Mouse (Mus musculus) embryonic facial prominence, embryonic 14.5 days (tissue): ENCODE measurements around the gene Zfp62. TPM values are rescaled to one million over a fixed set of nuclear protein-coding genes. Genes with fewer than 3 reads are reported as not detected.

Experiments
- ATAC-seq: fragments of 200-750 bp; cut with Nextera tagmentation; 2 replicates; pipeline ENCODE4 v1.8.0; 2017; ENCODE audit warnings: low read depth, moderate number of reproducible peaks, moderate TSS enrichment
- DNase-seq: peaks from one replicate; pipeline ENCODE4 v3.0.0-alpha.2; 2015; ENCODE audit warnings: low spot score
- H3K27ac ChIP-seq: fragments of 300-500 bp; sonication (generic); replicated peaks from 2 replicates; pipeline ENCODE4 v1.5.1; 2014; ENCODE audit warnings: low read depth, mild to moderate bottlenecking, low read length, moderate library complexity
- H3K27me3 ChIP-seq: fragments of 300-500 bp; sonication (generic); replicated peaks from 2 replicates; pipeline ENCODE4 v1.6.1; 2014; ENCODE audit warnings: low read length; ENCODE audit not compliant: control insufficient read depth, insufficient read depth
- H3K36me3 ChIP-seq: fragments of 300-500 bp; sonication (generic); 2 replicates; pipeline ENCODE4 v1.6.1; 2014; ENCODE audit warnings: low read length, mixed read lengths; ENCODE audit not compliant: control insufficient read depth, insufficient read depth
- H3K4me1 ChIP-seq: fragments of 300-500 bp; sonication (generic); 2 replicates; pipeline ENCODE4 v1.6.1; 2014; ENCODE audit warnings: antibody characterized with exemption, low read length; ENCODE audit not compliant: control insufficient read depth, insufficient read depth
- H3K4me2 ChIP-seq: fragments of 300-500 bp; sonication (generic); 2 replicates; pipeline ENCODE4 v1.6.1; 2014; ENCODE audit warnings: low read depth, mild to moderate bottlenecking, low read length, moderate library complexity, mixed read lengths
- H3K4me3 ChIP-seq: fragments of 300-500 bp; sonication (generic); 2 replicates; pipeline ENCODE4 v1.5.1; 2014; ENCODE audit warnings: low read depth, mild to moderate bottlenecking, low read length
- H3K9ac ChIP-seq: fragments of 300-500 bp; sonication (generic); 2 replicates; pipeline ENCODE4 v1.6.1; 2014; ENCODE audit warnings: low read depth, mild to moderate bottlenecking, low read length, moderate library complexity, mixed read lengths
- H3K9me3 ChIP-seq: fragments of 300-500 bp; sonication (generic); 2 replicates; pipeline ENCODE4 v1.6.1; 2016; ENCODE audit warnings: low read length; ENCODE audit not compliant: control insufficient read depth
- WGBS: fragments of 180-500 bp; shearing (Covaris S2); extraction: QIAGEN DNeasy Blood & Tissue Kit; methylation state at CpG from one replicate; pipeline ENCODE4 v1.1.7; 2014; 5-methylcytosine and 5-hydroxymethylcytosine counted together
- polyA plus RNA-seq: library from polyadenylated mRNA; unstranded; fragments of >200 nt; fragmentation: Nextera tagmentation; extraction: Ambion mirVana; gene quantifications from 2 replicates; pipeline ENCODE4 v1.2.1, GENCODE M21; 2014

Gene Zfp62
- polyA plus RNA-seq, 1 experiment from 2014 or later = 40.4 TPM

DNA sequence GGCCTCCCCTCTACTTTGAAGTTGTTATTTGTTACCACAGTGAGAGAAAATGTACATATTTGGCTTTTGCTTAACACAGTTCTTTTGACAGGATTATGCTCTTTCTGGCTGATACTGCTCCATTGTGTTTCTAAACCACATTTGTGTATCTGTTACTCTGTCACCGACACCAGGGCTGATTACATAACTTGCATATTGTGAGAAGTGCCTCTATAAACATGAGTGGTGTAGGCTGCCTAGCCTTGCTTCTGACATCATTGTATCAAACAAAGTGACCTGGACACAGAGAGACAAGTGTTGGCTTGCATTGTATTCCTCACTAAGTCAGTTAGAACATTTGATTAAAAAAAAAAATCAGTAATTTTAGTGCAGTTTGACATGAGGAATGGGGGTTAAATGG, 56.7 kb downstream of the Zfp62 start:
- H3K9ac ChIP-seq = no peak overlapping the region
- H3K4me3 ChIP-seq = no peak overlapping the region
- no peaks in the 10 kb centered on the region for H3K9me3 ChIP-seq
- no peak overlapping the region for H3K27ac ChIP-seq
- H3K4me2 ChIP-seq = no peak overlapping the region
- 85% methylated on average over 1 of the region's 1 CpGs for WGBS
- no peak for DNase-seq
- H3K4me1 ChIP-seq = no peaks in the 10 kb centered on the region
- peaks cover 55% of the 10 kb centered on the region for H3K36me3 ChIP-seq
- no peak for ATAC-seq
- no peaks in the 10 kb centered on the region for H3K27me3 ChIP-seq

GRCm38 (mm10) chr11:49260598-49261312, 57.7 kb downstream of the Zfp62 start:
- no peak for ATAC-seq
- 92% methylated on average over 19 of the region's 21 CpGs for WGBS
- Histone ChIP-seq H3K9ac (no peak overlapping the region), H3K4me3 (no peak overlapping the region), H3K36me3 (peaks cover 46% of the 10 kb centered on the region), H3K4me1 (no peaks in the 10 kb centered on the region), H3K4me2 (no peak overlapping the region), H3K9me3 (no peaks in the 10 kb centered on the region), H3K27ac (no peak overlapping the region), H3K27me3 (no peaks in the 10 kb centered on the region)
- DNase-seq = no peak

DNA sequence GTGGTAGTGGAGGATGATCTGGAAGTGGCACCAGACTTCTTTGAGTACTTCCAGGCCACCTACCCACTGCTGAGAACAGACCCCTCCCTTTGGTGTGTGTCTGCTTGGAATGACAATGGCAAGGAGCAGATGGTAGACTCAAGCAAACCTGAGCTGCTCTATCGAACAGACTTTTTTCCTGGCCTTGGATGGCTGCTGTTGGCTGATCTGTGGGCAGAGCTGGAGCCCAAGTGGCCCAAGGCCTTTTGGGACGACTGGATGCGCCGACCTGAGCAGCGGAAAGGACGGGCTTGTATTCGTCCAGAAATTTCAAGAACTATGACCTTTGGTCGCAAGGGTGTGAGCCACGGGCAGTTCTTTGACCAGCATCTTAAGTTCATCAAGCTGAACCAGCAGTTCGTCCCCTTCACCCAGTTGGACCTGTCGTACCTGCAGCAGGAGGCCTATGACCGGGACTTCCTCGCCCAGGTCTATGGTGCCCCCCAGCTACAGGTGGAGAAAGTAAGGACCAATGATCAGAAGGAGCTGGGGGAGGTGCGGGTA, 58.3 kb downstream of the Zfp62 start:
- ATAC-seq (no peak), DNase-seq (no peak)
- H3K4me3 ChIP-seq = no peak overlapping the region
- no peak overlapping the region for H3K27ac ChIP-seq
- peaks cover 46% of the 10 kb centered on the region for H3K36me3 ChIP-seq
- no peaks in the 10 kb centered on the region for H3K9me3 ChIP-seq
- no peak overlapping the region for H3K9ac ChIP-seq
- H3K4me2 ChIP-seq = no peak overlapping the region
- no peaks in the 10 kb centered on the region for H3K4me1 ChIP-seq
- H3K27me3 ChIP-seq = no peaks in the 10 kb centered on the region
- 96% methylated on average over 14 of the region's 14 CpGs for WGBS

GRCm38 (mm10) chr11:49262286-49262685, 59.2 kb downstream of the Zfp62 start:
- H3K27me3 ChIP-seq = no peaks in the 10 kb centered on the region
- no peaks in the 10 kb centered on the region for H3K4me1 ChIP-seq
- H3K4me2 ChIP-seq = no peak overlapping the region
- no peak overlapping the region for H3K4me3 ChIP-seq
- peaks cover 40% of the 10 kb centered on the region for H3K36me3 ChIP-seq
- no peaks in the 10 kb centered on the region for H3K9me3 ChIP-seq
- ATAC-seq (no peak), DNase-seq (no peak)
- WGBS = 84% methylated on average over 5 of the region's 5 CpGs
- H3K27ac ChIP-seq = no peak overlapping the region
- no peak overlapping the region for H3K9ac ChIP-seq

DNA sequence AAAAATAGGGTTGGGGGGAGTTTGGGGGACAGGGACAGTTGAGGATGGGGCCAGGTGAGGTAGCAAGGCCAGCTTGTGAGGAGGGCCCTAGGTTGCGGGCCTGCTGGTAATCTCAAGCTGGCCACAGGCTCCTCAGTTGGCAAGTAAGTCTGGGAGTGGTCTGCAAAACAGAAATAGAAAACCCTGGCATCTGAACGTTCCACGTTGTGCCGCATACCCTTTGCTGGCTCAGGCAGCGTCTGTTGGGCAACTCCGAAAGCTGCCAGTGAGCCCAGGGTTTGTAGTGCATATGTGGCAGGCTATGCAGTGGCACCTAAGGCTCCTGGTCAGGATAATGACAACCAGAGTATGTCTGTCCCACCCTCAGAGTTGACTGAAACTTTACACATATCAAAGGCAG, 60.1 kb downstream of the Zfp62 start:
- Histone ChIP-seq H3K9me3 (no peaks in the 10 kb centered on the region), H3K4me2 (no peak overlapping the region), H3K4me3 (no peak overlapping the region), H3K9ac (no peak overlapping the region), H3K27ac (no peak overlapping the region), H3K36me3 (peaks cover 40% of the 10 kb centered on the region), H3K4me1 (no peaks in the 10 kb centered on the region), H3K27me3 (no peaks in the 10 kb centered on the region)
- 91% methylated on average over 6 of the region's 6 CpGs for WGBS
- DNase-seq (no peak), ATAC-seq (no peak)

- Histone ChIP-seq H3K27me3 (no peaks in the 10 kb centered on the region), H3K4me3 (no peak overlapping the region), H3K9ac (no peak overlapping the region), H3K27ac (no peak overlapping the region), H3K4me1 (no peaks in the 10 kb centered on the region), H3K9me3 (no peaks in the 10 kb centered on the region), H3K4me2 (no peak overlapping the region), H3K36me3 (peaks cover 37% of the 10 kb centered on the region)
- ATAC-seq (no peak), DNase-seq (no peak)
- 92% methylated on average over 7 of the region's 7 CpGs for WGBS
Observed at GRCm38 (mm10) chr11:49264081-49264480, 61.0 kb downstream of the Zfp62 start.

DNA sequence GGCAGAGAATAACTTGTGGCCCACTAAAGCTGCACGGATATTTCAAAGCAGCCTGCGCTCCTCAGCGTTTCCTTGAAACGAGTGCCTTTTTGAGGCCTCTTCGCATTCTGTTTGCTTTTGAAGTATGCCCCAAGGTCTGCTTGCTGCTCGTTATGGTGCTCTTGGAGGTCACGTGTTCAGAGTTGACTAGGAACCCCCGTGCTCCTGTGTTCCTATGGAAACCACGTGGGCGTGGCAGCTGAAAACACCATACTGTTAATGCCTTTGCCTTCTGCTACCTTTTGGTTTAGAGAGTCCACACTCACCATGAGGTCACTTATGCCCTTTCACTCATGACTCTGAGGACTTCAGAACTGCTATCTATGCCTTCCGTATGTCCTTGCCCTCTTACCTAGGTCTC, 61.5 kb downstream of the Zfp62 start:
- DNase-seq (no peak), ATAC-seq (no peak)
- no peak overlapping the region for H3K9ac ChIP-seq
- H3K9me3 ChIP-seq = no peaks in the 10 kb centered on the region
- no peaks in the 10 kb centered on the region for H3K27me3 ChIP-seq
- no peak overlapping the region for H3K27ac ChIP-seq
- no peaks in the 10 kb centered on the region for H3K4me1 ChIP-seq
- H3K4me3 ChIP-seq = no peak overlapping the region
- H3K4me2 ChIP-seq = no peak overlapping the region
- 74% methylated on average over 11 of the region's 11 CpGs for WGBS
- peaks cover 33% of the 10 kb centered on the region for H3K36me3 ChIP-seq

DNA sequence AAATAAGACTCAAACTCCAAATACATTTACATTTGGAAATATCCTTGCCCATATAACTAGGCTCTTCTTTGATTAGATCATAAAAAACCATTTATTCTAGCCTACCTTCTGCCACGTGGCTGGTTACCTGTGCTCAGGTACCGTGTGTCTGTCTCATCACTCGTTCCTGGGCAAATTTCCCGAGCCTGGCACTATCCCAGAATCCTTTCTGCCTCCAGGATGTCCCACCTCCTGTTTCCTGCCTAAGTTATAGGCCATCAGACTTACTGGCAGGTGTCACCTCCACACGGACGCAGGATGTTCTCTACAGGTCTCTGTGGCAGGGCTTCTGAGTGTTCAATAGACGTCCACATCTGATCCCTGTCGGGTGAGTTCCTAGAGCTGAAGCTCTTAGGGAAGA, 62.0 kb downstream of the Zfp62 start:
- H3K9ac ChIP-seq = no peak overlapping the region
- ATAC-seq (no peak), DNase-seq (no peak)
- no peaks in the 10 kb centered on the region for H3K27me3 ChIP-seq
- no peak overlapping the region for H3K4me3 ChIP-seq
- no peak overlapping the region for H3K27ac ChIP-seq
- no peaks in the 10 kb centered on the region for H3K9me3 ChIP-seq
- no peaks in the 10 kb centered on the region for H3K4me1 ChIP-seq
- peaks cover 29% of the 10 kb centered on the region for H3K36me3 ChIP-seq
- WGBS = 89% methylated on average over 8 of the region's 8 CpGs
- H3K4me2 ChIP-seq = no peak overlapping the region

DNA sequence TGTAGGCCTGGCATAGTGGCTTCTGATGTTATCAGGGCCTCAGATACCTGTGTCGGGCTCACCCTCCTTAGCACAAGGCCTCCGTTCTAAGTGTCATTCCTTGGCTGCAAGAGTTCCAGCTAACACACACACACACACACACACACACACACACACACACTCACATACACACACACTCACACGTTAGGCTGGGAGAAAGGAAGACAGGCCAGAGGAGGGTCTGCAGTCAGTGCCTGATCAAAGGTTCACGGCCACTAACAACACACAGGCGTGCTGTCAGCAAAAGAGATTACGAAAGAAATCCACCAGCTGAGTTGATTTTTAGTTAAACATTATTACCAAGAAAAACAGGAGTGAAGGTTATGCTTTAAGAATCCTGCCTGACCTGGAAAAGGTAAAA, 63.6 kb downstream of the Zfp62 start:
- Histone ChIP-seq H3K4me3 (no peak overlapping the region), H3K27ac (no peak overlapping the region), H3K9me3 (no peaks in the 10 kb centered on the region), H3K4me2 (no peak overlapping the region), H3K4me1 (no peaks in the 10 kb centered on the region), H3K36me3 (peaks cover 15% of the 10 kb centered on the region), H3K27me3 (no peaks in the 10 kb centered on the region), H3K9ac (no peak overlapping the region)
- ATAC-seq (no peak), DNase-seq (no peak)
- 77% methylated on average over 6 of the region's 6 CpGs for WGBS
